Mouse (Mus musculus) heart, adult 11 months (tissue): ENCODE results near the gene Gng8.

Source experiments
- DNase-seq: peaks from one replicate; pipeline ENCODE4 v3.0.0; 2022

Gng8 gene

DNA sequence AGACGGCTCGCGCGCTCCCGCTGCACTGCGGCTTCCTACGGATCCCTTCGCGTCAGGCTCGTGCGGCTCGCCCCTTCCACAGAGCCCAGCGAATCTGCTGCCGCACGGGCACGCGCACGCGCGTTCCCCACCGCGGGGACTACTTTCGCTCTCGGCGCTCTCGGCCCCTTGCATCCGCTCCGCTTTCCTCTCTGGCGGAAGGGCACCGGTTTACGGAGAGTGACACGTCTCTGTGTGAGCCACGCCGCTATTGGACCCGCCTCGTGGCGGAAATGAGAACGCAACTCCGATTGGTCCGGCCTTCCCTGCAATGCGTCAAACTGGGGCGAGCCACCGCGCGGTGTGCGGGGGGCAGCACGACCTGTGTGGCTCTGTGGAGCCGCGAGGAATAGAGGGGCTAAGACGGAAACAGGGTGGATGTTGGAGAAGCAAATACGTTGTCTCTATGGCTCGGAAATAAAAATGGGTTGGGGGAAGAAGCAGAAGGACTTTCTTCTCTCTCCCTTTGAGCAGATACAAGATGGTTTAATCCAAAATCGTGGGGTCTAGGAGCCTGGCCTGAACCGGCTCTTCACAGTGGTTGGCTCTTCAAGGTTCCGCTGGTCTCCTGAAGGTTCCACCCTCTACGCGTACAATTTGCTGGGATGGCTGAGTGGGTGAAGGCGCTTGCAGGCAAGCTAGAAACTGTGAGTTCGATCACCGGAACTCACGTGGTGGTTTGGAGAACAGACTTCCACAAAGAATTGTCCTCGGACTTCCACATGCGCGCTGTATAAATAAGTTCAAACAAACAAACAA is 32.6 kb downstream of the Gng8 start, which contains the start of gene Calm3:
Gene Calm3 (minus strand): TSS at position 78 of the 798 bp plus-strand sequence.
- DNase-seq = peak; percentile 100

DNA sequence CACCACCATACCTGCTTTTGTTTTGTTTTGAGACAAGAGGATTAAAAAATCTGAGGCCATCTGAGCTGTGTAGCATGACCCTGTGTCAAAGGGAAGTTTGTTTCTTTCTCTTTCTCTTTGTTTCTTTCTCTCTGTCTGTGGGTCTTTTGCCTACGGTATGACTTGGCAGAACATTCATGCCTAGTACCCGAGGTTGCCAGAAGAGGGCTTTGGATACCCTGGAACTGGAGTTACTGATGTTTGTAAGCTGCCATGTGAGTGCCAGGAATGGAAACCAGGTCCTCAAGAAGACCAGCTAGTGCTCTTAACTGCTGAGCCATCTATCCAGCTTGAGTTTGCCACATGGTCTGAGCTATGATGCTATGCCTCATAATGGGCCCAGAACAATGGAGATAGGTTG is 36.8 kb downstream of the Gng8 start:
- DNase-seq = no peak

- peak; percentile 93 for DNase-seq
Measured at GRCm38 (mm10) chr7:16930850-16931249, 39.3 kb downstream of the Gng8 start.

DNA sequence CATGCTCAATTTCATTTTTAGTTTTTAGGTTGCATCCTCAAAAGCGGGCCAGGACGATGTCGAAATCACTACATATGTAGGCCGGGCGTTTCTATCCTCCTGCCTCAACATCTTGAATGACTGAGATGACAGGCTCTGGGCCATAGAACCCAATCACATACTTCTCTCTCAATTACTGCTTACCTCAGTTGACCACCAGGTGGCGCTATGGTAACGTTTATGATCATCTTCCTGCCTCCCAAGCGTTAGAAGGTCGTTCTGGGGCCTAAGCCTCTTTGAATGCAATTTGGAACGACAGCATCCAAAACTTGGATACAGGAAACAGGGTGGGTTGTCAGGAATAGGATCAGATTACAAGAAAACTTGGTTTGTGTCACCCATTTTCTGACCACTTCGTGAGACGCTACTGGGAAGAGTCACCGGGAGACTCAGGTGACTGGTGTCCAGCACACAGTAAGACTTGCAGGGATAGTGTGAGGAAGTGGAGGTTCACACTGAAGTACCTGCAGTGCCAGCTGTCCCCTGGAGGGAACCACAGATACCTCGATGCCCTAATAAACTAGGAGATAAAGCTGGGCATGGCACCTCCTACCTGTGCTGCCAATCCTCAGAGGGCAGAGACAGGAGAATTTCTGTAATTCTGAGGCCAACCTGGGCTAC is 40.5 kb downstream of the Gng8 start:
- DNase-seq = peak; percentile 97

GRCm38 (mm10) chr7:16932704-16933577 is 41.4 kb downstream of the Gng8 start:
- peak; percentile 83 for DNase-seq

DNA sequence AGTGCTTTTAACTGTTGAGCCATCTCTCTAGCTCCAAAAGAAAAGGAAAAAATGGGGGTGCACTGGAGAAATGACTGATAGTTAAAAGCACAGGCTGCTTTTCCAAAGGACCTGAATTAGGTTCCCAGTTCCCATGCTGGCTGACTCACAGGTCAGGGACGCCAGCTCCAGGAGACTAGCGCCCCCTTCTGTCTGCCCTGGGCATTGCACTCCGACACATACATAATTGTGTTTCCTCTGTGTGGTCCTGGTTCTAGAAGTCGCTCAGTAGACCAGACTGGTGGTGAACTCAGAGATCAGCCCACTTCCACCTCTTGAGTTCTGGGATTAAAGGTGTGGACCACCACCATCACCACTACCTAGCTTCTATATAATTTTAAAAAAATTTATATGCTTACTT is 45.7 kb downstream of the Gng8 start:
- DNase-seq = no peak

DNA sequence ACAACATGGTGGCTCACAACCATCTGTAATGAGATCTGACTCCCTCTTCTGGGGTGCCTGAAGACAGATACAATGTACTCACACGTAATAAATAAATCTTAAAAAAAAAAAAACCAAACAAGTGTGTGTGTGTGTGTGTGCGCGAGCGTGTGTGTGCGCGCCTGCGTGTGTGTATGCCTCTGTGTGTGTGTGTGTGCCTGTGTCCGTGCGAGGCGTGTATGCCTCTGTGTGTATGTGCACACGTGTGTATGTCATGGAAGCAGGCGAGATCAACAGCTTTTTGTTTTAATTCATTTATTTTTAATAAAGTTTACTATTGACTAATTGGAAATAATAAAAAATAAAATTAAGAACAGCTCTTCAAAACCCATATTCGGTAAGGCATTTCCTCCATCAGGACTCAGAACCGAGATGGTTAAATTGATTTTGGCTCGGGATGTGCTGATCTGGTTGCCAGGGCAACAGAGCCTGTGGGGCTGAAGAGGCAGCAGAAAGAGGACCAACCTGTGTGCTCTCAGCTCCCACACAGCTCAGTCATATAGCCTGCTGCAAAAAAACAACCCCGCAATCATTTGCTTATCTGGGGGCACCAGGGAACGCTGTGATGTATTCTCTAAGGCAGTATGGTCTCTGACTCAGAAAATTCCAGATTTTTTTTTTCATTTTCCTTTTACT is 46.7 kb downstream of the Gng8 start:
- no peak for DNase-seq

- peak; percentile 94 for DNase-seq
Measured at GRCm38 (mm10) chr7:16940292-16940691, 48.7 kb downstream of the Gng8 start.

DNA sequence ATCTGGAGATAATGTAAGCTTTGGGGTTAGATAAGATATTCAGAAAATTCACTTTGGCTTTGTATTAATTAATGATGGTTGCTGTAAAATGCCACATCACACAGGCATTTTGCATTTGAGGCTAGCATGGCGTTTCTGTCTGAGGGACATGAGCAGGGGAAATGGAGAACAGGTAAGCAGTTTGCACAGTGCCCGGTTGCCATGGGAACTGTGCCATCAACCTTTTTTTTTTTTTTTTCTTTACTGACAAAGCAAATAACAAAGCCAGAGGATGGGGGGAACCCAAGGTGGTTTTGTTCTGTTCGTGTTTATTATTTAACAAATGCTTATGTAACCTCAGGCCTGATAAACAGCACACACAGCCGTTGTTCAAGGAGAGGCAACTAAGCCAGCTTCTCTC is 51.3 kb downstream of the Gng8 start:
- DNase-seq = no peak

GRCm38 (mm10) chr7:16944061-16944807 is 52.6 kb downstream of the Gng8 start, which contains the start of gene Pnmal2:
Gene Pnmal2 (plus strand): TSS chr7:16944682.
- DNase-seq = peak; percentile 99

DNA sequence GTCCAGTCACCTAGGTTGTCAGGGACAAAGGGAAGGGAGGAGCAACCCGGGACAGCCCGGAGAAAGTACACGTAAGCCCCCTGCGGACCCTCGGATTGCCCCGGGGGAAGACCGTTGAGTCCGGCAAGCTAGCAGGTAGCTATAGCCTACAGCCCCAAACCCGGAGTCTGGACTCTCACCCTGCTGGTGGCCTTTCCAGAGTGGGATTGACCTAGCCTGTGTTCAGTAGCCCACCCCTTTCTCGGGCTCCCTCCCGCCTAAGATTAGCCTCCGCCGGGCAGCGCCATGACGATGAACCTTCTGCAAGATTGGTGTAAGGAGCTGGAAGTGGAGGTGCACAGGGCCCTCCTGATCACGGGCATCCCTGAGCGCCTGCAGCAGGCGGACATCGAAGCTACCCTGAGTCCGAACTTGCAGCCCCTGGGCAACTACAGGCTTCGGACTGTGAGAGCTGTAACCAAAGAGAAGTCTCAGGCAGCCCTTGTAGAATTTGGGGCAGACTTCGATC is 53.3 kb downstream of the Gng8 start:
- DNase-seq = no peak
